Mouse (Mus musculus): Measurements from ENCODE around the gene Stub1. TPM values are rescaled to one million over a fixed set of nuclear protein-coding genes. Genes with fewer than 3 reads are reported as not detected.

Stub1 gene
- polyA plus RNA-seq, 1 experiment from 2014 or later: 133 TPM

Other genes starting within 250 kb of the Stub1 start
- 0.99 TPM for gene Gng13, start 116.2 kb downstream of the Stub1 start, polyA plus RNA-seq (2014; fragmentation: Illumina TruSeq; extraction: RNeasy Lipid Tissue Mini Kit (QIAGEN cat#74804); ENCODE audit: low read depth, low replicate concordance)
- gene Chtf18, start 106.0 kb downstream of the Stub1 start, polyA plus RNA-seq (2014; fragmentation: Illumina TruSeq; extraction: RNeasy Lipid Tissue Mini Kit (QIAGEN cat#74804); ENCODE audit: low read depth, low replicate concordance): 1.4 TPM
- gene Rpusd1, start 105.7 kb downstream of the Stub1 start, polyA plus RNA-seq (2014; fragmentation: Illumina TruSeq; extraction: RNeasy Lipid Tissue Mini Kit (QIAGEN cat#74804); ENCODE audit: low read depth, low replicate concordance): 9.4 TPM
- gene Mslnl, start 97.4 kb downstream of the Stub1 start, polyA plus RNA-seq (2014; fragmentation: Illumina TruSeq; extraction: RNeasy Lipid Tissue Mini Kit (QIAGEN cat#74804); ENCODE audit: low read depth, low replicate concordance): not detected
- 18.6 TPM for gene Msln, start 79.0 kb downstream of the Stub1 start, polyA plus RNA-seq (2014; fragmentation: Illumina TruSeq; extraction: RNeasy Lipid Tissue Mini Kit (QIAGEN cat#74804); ENCODE audit: low read depth, low replicate concordance)
- 41.3 TPM for gene Narfl, start 59.6 kb downstream of the Stub1 start, polyA plus RNA-seq (2014; fragmentation: Illumina TruSeq; extraction: RNeasy Lipid Tissue Mini Kit (QIAGEN cat#74804); ENCODE audit: low read depth, low replicate concordance)
- 15.1 TPM for gene Haghl, start 47.7 kb downstream of the Stub1 start, polyA plus RNA-seq (2014; fragmentation: Illumina TruSeq; extraction: RNeasy Lipid Tissue Mini Kit (QIAGEN cat#74804); ENCODE audit: low read depth, low replicate concordance)
- 0.26 TPM for gene Ccdc78, start 46.8 kb downstream of the Stub1 start, polyA plus RNA-seq (2014; fragmentation: Illumina TruSeq; extraction: RNeasy Lipid Tissue Mini Kit (QIAGEN cat#74804); ENCODE audit: low read depth, low replicate concordance)
- 41.4 TPM for gene Fam173a, start 40.5 kb downstream of the Stub1 start, polyA plus RNA-seq (2014; fragmentation: Illumina TruSeq; extraction: RNeasy Lipid Tissue Mini Kit (QIAGEN cat#74804); ENCODE audit: low read depth, low replicate concordance)
- not detected for gene AC134908.4, start 37.7 kb downstream of the Stub1 start, polyA plus RNA-seq (2014; fragmentation: Illumina TruSeq; extraction: RNeasy Lipid Tissue Mini Kit (QIAGEN cat#74804); ENCODE audit: low read depth, low replicate concordance)
- gene Metrn, start 36.3 kb downstream of the Stub1 start, polyA plus RNA-seq (2014; fragmentation: Illumina TruSeq; extraction: RNeasy Lipid Tissue Mini Kit (QIAGEN cat#74804); ENCODE audit: low read depth, low replicate concordance): 31.5 TPM
- 2.1 TPM for gene Fbxl16, start 24.3 kb downstream of the Stub1 start, polyA plus RNA-seq (2014; fragmentation: Illumina TruSeq; extraction: RNeasy Lipid Tissue Mini Kit (QIAGEN cat#74804); ENCODE audit: low read depth, low replicate concordance)
- gene Wdr24, start 9.8 kb downstream of the Stub1 start, polyA plus RNA-seq (2014; fragmentation: Illumina TruSeq; extraction: RNeasy Lipid Tissue Mini Kit (QIAGEN cat#74804); ENCODE audit: low read depth, low replicate concordance): 11.2 TPM
- 31.6 TPM for gene Jmjd8, start 4.5 kb downstream of the Stub1 start, polyA plus RNA-seq (2014; fragmentation: Illumina TruSeq; extraction: RNeasy Lipid Tissue Mini Kit (QIAGEN cat#74804); ENCODE audit: low read depth, low replicate concordance)
- 1.1 TPM for gene Rhbdl1, start 3.9 kb upstream of the Stub1 start, polyA plus RNA-seq (2014; fragmentation: Illumina TruSeq; extraction: RNeasy Lipid Tissue Mini Kit (QIAGEN cat#74804); ENCODE audit: low read depth, low replicate concordance)
- 4.1 TPM for gene Gm20683, start 8.4 kb upstream of the Stub1 start, polyA plus RNA-seq (2014; fragmentation: Illumina TruSeq; extraction: RNeasy Lipid Tissue Mini Kit (QIAGEN cat#74804); ENCODE audit: low read depth, low replicate concordance)
- 133 TPM for gene Rhot2, start 11.4 kb upstream of the Stub1 start, polyA plus RNA-seq (2014; fragmentation: Illumina TruSeq; extraction: RNeasy Lipid Tissue Mini Kit (QIAGEN cat#74804); ENCODE audit: low read depth, low replicate concordance)
- gene Wdr90, start 28.1 kb upstream of the Stub1 start, polyA plus RNA-seq (2014; fragmentation: Illumina TruSeq; extraction: RNeasy Lipid Tissue Mini Kit (QIAGEN cat#74804); ENCODE audit: low read depth, low replicate concordance): 3.2 TPM
- 194 TPM for gene Mcrip2, start 35.4 kb upstream of the Stub1 start, polyA plus RNA-seq (2014; fragmentation: Illumina TruSeq; extraction: RNeasy Lipid Tissue Mini Kit (QIAGEN cat#74804); ENCODE audit: low read depth, low replicate concordance)
- 19.7 TPM for gene Mettl26, start 41.7 kb upstream of the Stub1 start, polyA plus RNA-seq (2014; fragmentation: Illumina TruSeq; extraction: RNeasy Lipid Tissue Mini Kit (QIAGEN cat#74804); ENCODE audit: low read depth, low replicate concordance)
- gene Wfikkn1, start 47.5 kb upstream of the Stub1 start, polyA plus RNA-seq (2014; fragmentation: Illumina TruSeq; extraction: RNeasy Lipid Tissue Mini Kit (QIAGEN cat#74804); ENCODE audit: low read depth, low replicate concordance): not detected
- gene Rab40c, start 86.3 kb upstream of the Stub1 start, polyA plus RNA-seq (2014; fragmentation: Illumina TruSeq; extraction: RNeasy Lipid Tissue Mini Kit (QIAGEN cat#74804); ENCODE audit: low read depth, low replicate concordance): 15.4 TPM
- gene Pigq, start 111.5 kb upstream of the Stub1 start, polyA plus RNA-seq (2014; fragmentation: Illumina TruSeq; extraction: RNeasy Lipid Tissue Mini Kit (QIAGEN cat#74804); ENCODE audit: low read depth, low replicate concordance): 40.5 TPM
- gene Nhlrc4, start 111.6 kb upstream of the Stub1 start, polyA plus RNA-seq (2014; fragmentation: Illumina TruSeq; extraction: RNeasy Lipid Tissue Mini Kit (QIAGEN cat#74804); ENCODE audit: low read depth, low replicate concordance): not detected
- gene A930017K11Rik, start 119.2 kb upstream of the Stub1 start, polyA plus RNA-seq (2014; fragmentation: Illumina TruSeq; extraction: RNeasy Lipid Tissue Mini Kit (QIAGEN cat#74804); ENCODE audit: low read depth, low replicate concordance): 0.34 TPM
- 9.9 TPM for gene Capn15, start 152.4 kb upstream of the Stub1 start, polyA plus RNA-seq (2014; fragmentation: Illumina TruSeq; extraction: RNeasy Lipid Tissue Mini Kit (QIAGEN cat#74804); ENCODE audit: low read depth, low replicate concordance)
- gene Rab11fip3, start 236.2 kb upstream of the Stub1 start, polyA plus RNA-seq (2014; fragmentation: Illumina TruSeq; extraction: RNeasy Lipid Tissue Mini Kit (QIAGEN cat#74804); ENCODE audit: low read depth, low replicate concordance): 28.2 TPM